Mouse (Mus musculus): ENCODE measurements at regions not wholly inside any gene's neighbourhood (a gene's known extent, or its start where the extent isn't known, plus 50 kb on each side); places are given as distances from the start of the nearest gene placed in this dataset.

DNA sequence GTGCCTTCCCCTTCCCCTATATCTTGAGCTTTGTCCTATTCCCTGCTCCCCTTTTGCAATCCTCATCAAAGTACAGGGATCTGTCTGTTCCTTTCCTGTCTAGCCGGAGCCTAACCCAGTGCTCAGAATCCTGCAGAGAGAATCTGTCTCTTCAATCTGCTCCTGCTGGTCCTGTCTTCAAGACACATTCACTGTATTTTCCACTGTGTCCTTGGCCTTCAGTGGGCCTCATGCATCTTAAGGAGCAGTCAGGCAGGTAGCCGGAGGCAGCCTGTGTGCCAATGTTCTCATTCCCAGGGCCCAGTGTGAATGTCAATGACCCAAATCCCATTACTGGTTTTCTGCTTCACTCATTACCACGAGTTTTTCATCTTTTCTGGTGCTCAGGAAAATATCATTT, 737.8 kb upstream of the A1bg start:
- TF ChIP-seq POLR2AphosphoS2 (IDR thresholded peaks at IDR 0.05; ENCODE audit: insufficient read length, low read depth): no peak
- TF ChIP-seq MYOD1 (IDR thresholded peaks at IDR 0.05; ENCODE audit: control insufficient read depth in 1 of 3, insufficient read length in 2 of 3, low read depth in 2 of 3): no peak
- no peak for TF ChIP-seq POLR2A (IDR thresholded peaks at IDR 0.05; ENCODE audit: insufficient read length, low read depth)
- no peak for TF ChIP-seq TCF12 (IDR thresholded peaks at IDR 0.05; ENCODE audit: insufficient read depth, poor library complexity, severe bottlenecking)
- no peak for TF ChIP-seq CEBPB (IDR thresholded peaks at IDR 0.05; ENCODE audit: insufficient read depth, poor library complexity, severe bottlenecking)
- no peak for TF ChIP-seq E2F4 (IDR thresholded peaks at IDR 0.05; ENCODE audit: insufficient read depth)
- no peak for TF ChIP-seq SRF (IDR thresholded peaks at IDR 0.05; ENCODE audit: control insufficient read depth, insufficient read length, low read depth)
- TF ChIP-seq REST (IDR thresholded peaks at IDR 0.05; ENCODE audit: insufficient read depth, insufficient read length): no peak
- no peak for TF ChIP-seq USF1 (IDR thresholded peaks at IDR 0.05; ENCODE audit: low read depth)

DNA sequence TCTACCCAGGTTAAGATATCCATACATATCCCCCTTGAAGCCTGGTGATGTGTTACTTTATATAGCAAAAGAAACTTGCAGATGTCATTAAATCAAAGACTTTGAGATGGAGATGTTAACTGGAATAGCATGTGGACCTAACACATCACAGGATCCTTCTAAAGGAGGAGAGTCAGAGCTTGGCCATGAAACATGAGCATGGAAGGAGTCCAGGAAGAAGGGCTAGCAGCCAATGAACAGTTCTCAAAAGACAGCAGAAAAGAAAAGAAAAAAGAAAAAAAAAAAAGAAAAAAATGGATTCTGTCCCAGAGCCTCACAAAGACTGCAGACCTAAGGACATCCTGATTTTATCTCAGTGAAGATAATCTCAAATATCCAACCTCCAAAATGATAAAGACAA, 734.1 kb upstream of the A1bg start:
- H3K4me3 ChIP-seq: no peak overlapping the region
- H3K36me3 ChIP-seq (ENCODE audit: control insufficient read depth, insufficient read depth): no peaks in the 10 kb centered on the region
- TF ChIP-seq E2F4 (IDR thresholded peaks at IDR 0.05; ENCODE audit: insufficient read depth) (no peak), MYOG (IDR thresholded peaks at IDR 0.05; ENCODE audit: control insufficient read depth in 1 of 3, insufficient read depth in 1 of 3, insufficient read length in 2 of 3, low read depth in 2 of 3) (no peak), SRF (IDR thresholded peaks at IDR 0.05; ENCODE audit: control insufficient read depth, insufficient read length, low read depth) (no peak), TCF3 (IDR thresholded peaks at IDR 0.05; ENCODE audit: insufficient read length, low read depth) (no peak), CEBPB (IDR thresholded peaks at IDR 0.05; ENCODE audit: insufficient read depth, poor library complexity, severe bottlenecking) (no peak), MYOD1 (IDR thresholded peaks at IDR 0.05; ENCODE audit: control insufficient read depth in 1 of 3, insufficient read length in 2 of 3, low read depth in 2 of 3) (no peak), USF1 (IDR thresholded peaks at IDR 0.05; ENCODE audit: low read depth) (no peak), REST (IDR thresholded peaks at IDR 0.05; ENCODE audit: insufficient read depth, insufficient read length) (no peak), POLR2A (IDR thresholded peaks at IDR 0.05; ENCODE audit: insufficient read length, low read depth) (no peak), POLR2AphosphoS2 (IDR thresholded peaks at IDR 0.05; ENCODE audit: insufficient read length, low read depth) (no peak)
- H3K79me2 ChIP-seq (ENCODE audit: control insufficient read depth, insufficient read depth): no peaks in the 10 kb centered on the region
- H3K4me2 ChIP-seq (ENCODE audit: low read depth): no peak overlapping the region
- no peaks in the 10 kb centered on the region for H3K27me3 ChIP-seq (ENCODE audit: control insufficient read depth, insufficient read depth, insufficient read length)
- no peak overlapping the region for H3ac ChIP-seq (ENCODE audit: control insufficient read depth, insufficient read length)

More for the DNA sequence above, 737.8 kb upstream of the A1bg start:
- Histone ChIP-seq H3K27me3 (ENCODE audit: control insufficient read depth, insufficient read depth, insufficient read length) (no peaks in the 10 kb centered on the region), H3K4me2 (ENCODE audit: low read depth) (no peak overlapping the region), H3K79me2 (ENCODE audit: control insufficient read depth, insufficient read depth) (no peaks in the 10 kb centered on the region), H3K4me3 (no peak overlapping the region), H3ac (ENCODE audit: control insufficient read depth, insufficient read length) (no peak overlapping the region), H3K36me3 (ENCODE audit: control insufficient read depth, insufficient read depth) (no peaks in the 10 kb centered on the region)

DNA sequence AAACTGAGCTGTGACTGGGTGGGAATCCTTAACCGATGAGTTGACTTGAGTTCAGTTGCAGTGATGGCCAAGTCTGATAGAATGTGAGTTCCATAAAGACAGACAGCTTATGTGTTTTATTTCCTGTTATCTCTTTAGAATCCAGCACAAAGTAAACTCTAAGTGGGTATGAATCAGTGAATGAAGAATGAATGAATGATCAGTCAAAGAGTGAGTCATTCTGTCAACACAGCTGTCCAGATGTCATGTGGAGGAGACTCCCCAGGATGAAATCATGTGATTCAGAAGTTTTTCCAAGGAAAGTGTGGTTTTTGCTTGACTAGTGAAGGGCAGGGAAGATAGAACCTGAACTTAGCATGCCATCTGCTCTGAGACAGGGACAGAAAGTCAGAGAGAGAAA, 732.0 kb upstream of the A1bg start:
- Histone ChIP-seq H3K4me2 (ENCODE audit: low read depth) (no peak overlapping the region), H3K36me3 (ENCODE audit: control insufficient read depth, insufficient read depth) (no peaks in the 10 kb centered on the region), H3ac (ENCODE audit: control insufficient read depth, insufficient read length) (no peak overlapping the region), H3K4me3 (no peak overlapping the region), H3K27me3 (ENCODE audit: control insufficient read depth, insufficient read depth, insufficient read length) (no peaks in the 10 kb centered on the region), H3K79me2 (ENCODE audit: control insufficient read depth, insufficient read depth) (no peaks in the 10 kb centered on the region)
- TF ChIP-seq CEBPB (IDR thresholded peaks at IDR 0.05; ENCODE audit: insufficient read depth, poor library complexity, severe bottlenecking) (no peak), E2F4 (IDR thresholded peaks at IDR 0.05; ENCODE audit: insufficient read depth) (no peak), MAX (IDR thresholded peaks at IDR 0.05; ENCODE audit: low read depth) (no peak), MYOD1 (IDR thresholded peaks at IDR 0.05; ENCODE audit: control insufficient read depth in 1 of 3, insufficient read length in 2 of 3, low read depth in 2 of 3) (no peak), TCF3 (IDR thresholded peaks at IDR 0.05; ENCODE audit: insufficient read length, low read depth) (no peak), USF1 (IDR thresholded peaks at IDR 0.05; ENCODE audit: low read depth) (peak; percentile 30)

DNA sequence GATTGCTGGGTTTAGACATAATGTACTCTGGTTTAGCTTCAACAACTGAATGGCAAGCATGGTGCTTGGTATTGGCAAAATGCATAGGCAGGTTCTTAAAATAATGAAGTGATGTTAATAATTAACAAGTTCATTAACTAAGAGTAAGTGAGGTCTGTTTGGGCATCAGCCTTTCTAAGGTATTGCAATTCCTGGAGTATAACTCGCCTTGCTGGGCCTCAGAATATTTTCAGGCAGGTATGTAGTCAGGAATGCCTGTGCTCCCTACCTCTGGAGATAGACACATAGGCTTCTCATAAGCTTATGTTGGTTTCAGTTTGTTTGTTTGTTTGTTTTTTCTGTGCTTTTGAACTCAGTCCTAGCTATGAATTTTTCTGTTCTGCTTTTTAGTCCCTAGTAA, 731.0 kb upstream of the A1bg start:
- Histone ChIP-seq H3K36me3 (ENCODE audit: control insufficient read depth, insufficient read depth) (no peaks in the 10 kb centered on the region), H3K27me3 (ENCODE audit: control insufficient read depth, insufficient read depth, insufficient read length) (no peaks in the 10 kb centered on the region), H3K4me2 (ENCODE audit: low read depth) (no peak overlapping the region), H3ac (ENCODE audit: control insufficient read depth, insufficient read length) (no peak overlapping the region), H3K4me3 (no peak overlapping the region), H3K79me2 (ENCODE audit: control insufficient read depth, insufficient read depth) (no peaks in the 10 kb centered on the region)
- TF ChIP-seq MYOD1 (IDR thresholded peaks at IDR 0.05; ENCODE audit: control insufficient read depth in 1 of 3, insufficient read length in 2 of 3, low read depth in 2 of 3) (no peak), USF1 (IDR thresholded peaks at IDR 0.05; ENCODE audit: low read depth) (no peak), TCF12 (IDR thresholded peaks at IDR 0.05; ENCODE audit: insufficient read depth, poor library complexity, severe bottlenecking) (no peak), REST (IDR thresholded peaks at IDR 0.05; ENCODE audit: insufficient read depth, insufficient read length) (no peak), POLR2A (IDR thresholded peaks at IDR 0.05; ENCODE audit: insufficient read length, low read depth) (no peak), CEBPB (IDR thresholded peaks at IDR 0.05; ENCODE audit: insufficient read depth, poor library complexity, severe bottlenecking) (no peak), SRF (IDR thresholded peaks at IDR 0.05; ENCODE audit: control insufficient read depth, insufficient read length, low read depth) (no peak), E2F4 (IDR thresholded peaks at IDR 0.05; ENCODE audit: insufficient read depth) (no peak), MAX (IDR thresholded peaks at IDR 0.05; ENCODE audit: low read depth) (no peak), MYOG (IDR thresholded peaks at IDR 0.05; ENCODE audit: control insufficient read depth in 1 of 3, insufficient read depth in 1 of 3, insufficient read length in 2 of 3, low read depth in 2 of 3) (no peak), POLR2AphosphoS2 (IDR thresholded peaks at IDR 0.05; ENCODE audit: insufficient read length, low read depth) (no peak), TCF3 (IDR thresholded peaks at IDR 0.05; ENCODE audit: insufficient read length, low read depth) (no peak)

All from myocyte (in vitro differentiated cells).